Mouse (Mus musculus): ENCODE results near the gene Itpr2. TPM values are rescaled to one million over a fixed set of nuclear protein-coding genes. Genes with fewer than 3 reads are reported as not detected.

Itpr2 gene
- polyA plus RNA-seq, 1 experiment from 2014 or later = 6.3 TPM

GRCm38 (mm10) chr6:146108695-146109094, 393.3 kb downstream of the Itpr2 start:
- H3K4me2 ChIP-seq (replicated peaks; ENCODE audit: low read depth) = no peak overlapping the region
- H3K4me1 ChIP-seq (replicated peaks; ENCODE audit: control insufficient read depth, insufficient read depth, low read length) = no peaks in the 10 kb centered on the region
- H3K9ac ChIP-seq (ENCODE audit: low read depth, low read length) = no peak overlapping the region
- H3K27ac ChIP-seq (ENCODE audit: low read depth, low read length) = no peak overlapping the region
- H3K27me3 ChIP-seq (replicated peaks; ENCODE audit: control insufficient read depth, insufficient read depth, low read length) = no peaks in the 10 kb centered on the region
- no peak overlapping the region for H3K4me3 ChIP-seq (ENCODE audit: low read depth, low read length)
- 77% methylated on average over 7 of the region's 7 CpGs for WGBS
- H3K36me3 ChIP-seq (ENCODE audit: control insufficient read depth, insufficient read depth) = no peaks in the 10 kb centered on the region
- no peak for ATAC-seq
- no peaks in the 10 kb centered on the region for H3K9me3 ChIP-seq (ENCODE audit: control insufficient read depth)
- no peak for TF ChIP-seq CTCF (IDR thresholded peaks at IDR 0.05; ENCODE audit: low read depth)

GRCm38 (mm10) chr6:146107117-146107832, 394.7 kb downstream of the Itpr2 start:
- H3K9ac ChIP-seq (ENCODE audit: low read depth, low read length) = no peak overlapping the region
- TF ChIP-seq CTCF (IDR thresholded peaks at IDR 0.05; ENCODE audit: low read depth) = no peak
- H3K9me3 ChIP-seq (ENCODE audit: control insufficient read depth) = no peaks in the 10 kb centered on the region
- no peaks in the 10 kb centered on the region for H3K36me3 ChIP-seq (ENCODE audit: control insufficient read depth, insufficient read depth)
- no peaks in the 10 kb centered on the region for H3K27me3 ChIP-seq (replicated peaks; ENCODE audit: control insufficient read depth, insufficient read depth, low read length)
- H3K27ac ChIP-seq (ENCODE audit: low read depth, low read length) = no peak overlapping the region
- H3K4me1 ChIP-seq (replicated peaks; ENCODE audit: control insufficient read depth, insufficient read depth, low read length) = no peaks in the 10 kb centered on the region
- 80% methylated on average over 4 of the region's 4 CpGs for WGBS
- no peak overlapping the region for H3K4me3 ChIP-seq (ENCODE audit: low read depth, low read length)
- no peak overlapping the region for H3K4me2 ChIP-seq (replicated peaks; ENCODE audit: low read depth)
- ATAC-seq = no peak

- ATAC-seq = no peak
- no peak overlapping the region for H3K4me3 ChIP-seq (ENCODE audit: low read depth, low read length)
- H3K4me1 ChIP-seq (replicated peaks; ENCODE audit: control insufficient read depth, insufficient read depth, low read length) = no peaks in the 10 kb centered on the region
- WGBS = 71% methylated on average over 15 of the region's 15 CpGs
- H3K4me2 ChIP-seq (replicated peaks; ENCODE audit: low read depth) = no peak overlapping the region
- H3K36me3 ChIP-seq (ENCODE audit: control insufficient read depth, insufficient read depth) = no peaks in the 10 kb centered on the region
- no peak overlapping the region for H3K27ac ChIP-seq (ENCODE audit: low read depth, low read length)
- H3K9ac ChIP-seq (ENCODE audit: low read depth, low read length) = no peak overlapping the region
- no peaks in the 10 kb centered on the region for H3K9me3 ChIP-seq (ENCODE audit: control insufficient read depth)
- H3K27me3 ChIP-seq (replicated peaks; ENCODE audit: control insufficient read depth, insufficient read depth, low read length) = no peaks in the 10 kb centered on the region
- no peak for TF ChIP-seq CTCF (IDR thresholded peaks at IDR 0.05; ENCODE audit: low read depth)
These were observed 418.7 kb downstream of the Itpr2 start for GRCm38 (mm10) chr6:146083056-146083961.

DNA sequence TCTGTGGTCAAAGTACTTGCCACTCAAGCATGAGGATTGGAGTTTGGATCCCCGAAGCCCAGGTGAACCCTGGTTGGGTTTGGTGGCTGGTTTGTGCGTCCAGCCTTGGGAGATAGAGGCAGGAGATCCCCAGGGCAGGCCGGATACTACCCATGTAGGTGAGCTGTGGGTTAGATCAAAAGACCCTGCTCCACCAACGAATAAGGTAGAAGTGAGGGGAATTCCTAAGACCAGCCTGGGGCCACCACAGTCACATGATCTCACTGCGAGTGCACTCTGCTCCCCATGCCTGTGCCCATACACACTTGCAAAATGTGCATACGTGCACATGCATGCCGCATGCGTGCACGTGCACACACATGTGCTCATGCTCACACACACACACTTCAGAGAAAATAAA, 419.5 kb downstream of the Itpr2 start:
- H3K9me3 ChIP-seq (ENCODE audit: control insufficient read depth) = no peaks in the 10 kb centered on the region
- no peak overlapping the region for H3K4me2 ChIP-seq (replicated peaks; ENCODE audit: low read depth)
- TF ChIP-seq CTCF (IDR thresholded peaks at IDR 0.05; ENCODE audit: low read depth) = no peak
- 93% methylated on average over 9 of the region's 9 CpGs for WGBS
- no peaks in the 10 kb centered on the region for H3K27me3 ChIP-seq (replicated peaks; ENCODE audit: control insufficient read depth, insufficient read depth, low read length)
- H3K9ac ChIP-seq (ENCODE audit: low read depth, low read length) = no peak overlapping the region
- no peaks in the 10 kb centered on the region for H3K36me3 ChIP-seq (ENCODE audit: control insufficient read depth, insufficient read depth)
- no peak overlapping the region for H3K27ac ChIP-seq (ENCODE audit: low read depth, low read length)
- ATAC-seq = no peak
- H3K4me1 ChIP-seq (replicated peaks; ENCODE audit: control insufficient read depth, insufficient read depth, low read length) = no peaks in the 10 kb centered on the region
- no peak overlapping the region for H3K4me3 ChIP-seq (ENCODE audit: low read depth, low read length)

- no peak overlapping the region for H3K4me3 ChIP-seq (ENCODE audit: low read depth, low read length)
- TF ChIP-seq CTCF (IDR thresholded peaks at IDR 0.05; ENCODE audit: low read depth) = no peak
- WGBS = 83% methylated on average over 8 of the region's 8 CpGs
These were observed 420.4 kb downstream of the Itpr2 start for GRCm38 (mm10) chr6:146081578-146081977.

More at GRCm38 (mm10) chr6:146081578-146081977, 420.4 kb downstream of the Itpr2 start:
- H3K4me2 ChIP-seq (replicated peaks; ENCODE audit: low read depth) = no peak overlapping the region
- H3K36me3 ChIP-seq (ENCODE audit: control insufficient read depth, insufficient read depth) = no peaks in the 10 kb centered on the region
- H3K27ac ChIP-seq (ENCODE audit: low read depth, low read length) = no peak overlapping the region
- H3K4me1 ChIP-seq (replicated peaks; ENCODE audit: control insufficient read depth, insufficient read depth, low read length) = no peaks in the 10 kb centered on the region
- H3K9ac ChIP-seq (ENCODE audit: low read depth, low read length) = no peak overlapping the region
- no peaks in the 10 kb centered on the region for H3K9me3 ChIP-seq (ENCODE audit: control insufficient read depth)
- ATAC-seq = no peak
- H3K27me3 ChIP-seq (replicated peaks; ENCODE audit: control insufficient read depth, insufficient read depth, low read length) = no peaks in the 10 kb centered on the region

Data from intestine, postnatal 0 days (tissue).